Mouse (Mus musculus): ENCODE data around the gene Ndufb2. TPM values are rescaled to one million over a fixed set of nuclear protein-coding genes. Genes with fewer than 3 reads are reported as not detected.

Gene Ndufb2
- polyA plus RNA-seq (2014; fragmentation: Illumina TruSeq; extraction: RNeasy Lipid Tissue Mini Kit (QIAGEN cat#74804); ENCODE audit: insufficient read depth, low read depth, low replicate concordance): 196 TPM

DNA sequence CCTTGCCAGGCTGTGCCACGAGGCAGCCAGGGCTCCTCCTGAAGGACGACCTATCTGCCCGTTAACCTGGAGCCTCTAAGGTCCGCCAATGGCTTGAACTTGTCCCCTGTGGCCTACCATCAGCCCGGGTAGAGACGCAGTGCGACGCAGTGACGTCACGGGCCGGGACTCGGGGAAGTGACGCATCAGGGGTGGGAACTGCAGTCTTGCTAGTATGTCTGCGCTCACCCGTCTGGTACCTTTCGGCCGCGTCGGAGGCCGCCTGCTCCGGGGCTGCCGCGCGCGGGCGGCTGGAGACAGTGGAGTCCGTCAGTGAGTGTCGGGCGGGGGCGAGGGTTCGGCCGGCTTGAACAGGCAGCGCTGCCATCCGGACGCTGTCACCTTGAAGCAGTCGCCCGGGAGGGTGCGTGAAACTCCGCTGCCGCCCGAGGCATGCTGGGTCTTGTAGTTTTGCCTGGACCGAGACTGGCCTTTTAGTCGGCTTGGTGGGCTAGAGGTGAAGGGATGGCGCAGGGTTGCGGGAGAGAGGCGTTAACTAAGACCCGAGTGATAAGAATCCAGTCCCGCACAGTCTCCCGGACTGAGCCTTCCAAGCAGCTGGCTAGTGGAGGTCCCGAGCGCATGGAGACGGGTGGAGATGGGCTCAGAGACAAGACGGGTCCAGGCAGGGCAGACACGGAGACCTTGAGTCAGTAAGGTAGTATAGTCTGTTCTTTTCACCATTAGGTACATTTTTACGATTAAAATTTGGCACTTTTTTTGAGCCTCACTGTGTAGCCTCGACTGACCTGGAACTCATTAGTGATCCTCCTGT is at the start of gene Ndufb2:
Gene Ndufb2, plus strand, starts transcription at position 174 of the 814 bp plus-strand sequence.

DNA sequence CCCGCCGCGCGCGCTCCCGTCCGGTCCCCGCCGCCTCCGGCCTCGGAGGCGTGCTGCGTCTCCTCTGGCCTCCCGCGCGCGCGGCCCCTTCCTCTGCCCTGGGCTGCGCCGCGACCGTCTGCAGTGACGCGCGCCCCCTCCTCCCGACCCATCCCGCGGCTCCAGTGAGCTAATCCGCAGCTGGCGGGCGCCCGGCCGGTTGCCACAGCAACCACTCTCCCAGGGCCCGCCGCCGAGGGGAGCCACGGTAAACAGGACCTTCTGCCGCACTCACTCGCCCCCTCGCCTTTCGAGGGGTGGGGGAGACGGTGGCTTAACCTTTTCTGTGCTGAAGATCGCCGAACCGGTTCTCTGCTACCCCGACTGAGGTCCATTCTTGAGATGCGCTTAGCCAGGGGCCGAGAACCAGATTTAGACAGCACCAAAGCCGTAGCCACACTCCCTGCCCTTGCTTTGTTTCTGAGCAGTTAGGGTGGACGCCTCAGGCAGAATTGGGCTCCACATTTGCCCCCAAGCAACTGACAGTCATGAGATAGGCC is 34.6 kb upstream of the Ndufb2 start, which contains the start of gene Dennd2a:
Gene Dennd2a, minus strand, starts transcription at position 145 of the 539 bp plus-strand sequence.

DNA sequence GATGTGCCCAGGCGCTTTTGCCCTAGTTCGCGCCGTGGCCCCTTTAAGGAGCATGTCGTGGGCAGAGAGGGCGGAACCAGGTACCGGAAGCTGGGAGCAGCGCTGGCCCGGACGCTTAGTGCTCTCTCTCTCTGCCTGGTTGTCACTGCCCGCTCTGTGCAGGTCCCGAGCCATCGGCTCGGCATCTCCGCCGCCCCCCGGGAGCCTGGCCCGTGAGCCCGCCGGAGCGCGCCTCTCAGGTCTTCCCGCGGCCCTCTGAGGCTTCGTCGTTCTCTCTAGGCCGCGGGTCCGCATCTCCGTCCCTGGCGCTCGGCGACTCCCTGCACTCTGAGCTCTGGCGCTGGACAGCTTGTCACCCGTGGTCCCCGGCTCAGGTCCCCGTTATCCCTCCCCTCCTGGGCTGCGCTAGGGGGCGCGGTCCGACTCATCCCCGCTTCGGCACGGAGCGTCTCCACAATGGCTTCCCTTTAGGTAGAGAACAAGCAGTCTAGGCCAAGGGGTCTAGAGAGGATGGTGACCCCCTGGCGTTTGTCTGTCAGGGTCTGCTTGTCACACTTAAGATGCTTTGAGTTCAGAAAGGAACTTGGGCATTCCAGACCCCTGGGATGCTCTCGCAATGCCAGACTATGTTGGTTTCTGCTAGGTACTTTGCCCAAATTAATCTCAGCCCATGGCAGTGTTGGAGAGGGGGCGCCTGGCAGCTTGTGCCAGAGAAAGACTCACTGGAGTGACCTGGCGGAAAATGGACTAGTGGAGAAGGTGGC is 18.4 kb upstream of the Ndufb2 start, which contains the start of gene Adck2:
Gene Adck2, plus strand, starts transcription at position 83 of the 764 bp plus-strand sequence.

DNA sequence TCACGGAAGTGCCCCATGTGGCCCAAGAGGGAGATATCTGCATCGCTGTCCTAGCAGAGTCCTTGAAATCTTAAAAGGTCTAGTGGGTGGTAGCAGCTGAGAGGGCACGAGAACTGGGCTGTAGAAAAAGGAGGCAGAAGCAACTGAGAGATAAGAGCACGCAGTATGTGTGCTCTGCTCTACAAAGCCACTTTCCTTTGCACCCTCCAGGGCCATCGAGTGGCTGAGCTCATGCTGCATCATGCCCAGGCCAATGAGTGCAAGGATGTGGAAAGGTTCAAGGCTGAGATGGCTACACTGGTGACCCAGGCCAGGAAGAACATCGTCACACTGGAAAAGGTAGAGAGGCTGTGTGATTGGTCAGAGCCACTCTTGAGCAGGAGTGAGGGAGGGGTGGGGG is 6.9 kb upstream of the Ndufb2 start, which contains the start of gene Gm42420:
Gene Gm42420, plus strand, starts transcription at position 237 of the 400 bp plus-strand sequence.

Other genes with a start within 250 kb of the Ndufb2 start
- gene Slc37a3, start 214.9 kb upstream of the Ndufb2 start, polyA plus RNA-seq (2014; fragmentation: Illumina TruSeq; extraction: RNeasy Lipid Tissue Mini Kit (QIAGEN cat#74804); ENCODE audit: insufficient read depth, low read depth, low replicate concordance): 15.9 TPM
- 7.9 TPM for gene Rab19, start 211.4 kb upstream of the Ndufb2 start, polyA plus RNA-seq (2014; fragmentation: Illumina TruSeq; extraction: RNeasy Lipid Tissue Mini Kit (QIAGEN cat#74804); ENCODE audit: insufficient read depth, low read depth, low replicate concordance)
- 53.3 TPM for gene Mkrn1, start 172.1 kb upstream of the Ndufb2 start, polyA plus RNA-seq (2014; fragmentation: Illumina TruSeq; extraction: RNeasy Lipid Tissue Mini Kit (QIAGEN cat#74804); ENCODE audit: insufficient read depth, low read depth, low replicate concordance)
- 8.2 TPM for gene Dennd2a, start 34.7 kb upstream of the Ndufb2 start, polyA plus RNA-seq (2014; fragmentation: Illumina TruSeq; extraction: RNeasy Lipid Tissue Mini Kit (QIAGEN cat#74804); ENCODE audit: insufficient read depth, low read depth, low replicate concordance)
- gene Adck2, start 18.7 kb upstream of the Ndufb2 start, polyA plus RNA-seq (2014; fragmentation: Illumina TruSeq; extraction: RNeasy Lipid Tissue Mini Kit (QIAGEN cat#74804); ENCODE audit: insufficient read depth, low read depth, low replicate concordance): 13.5 TPM
- gene Gm42420, start 6.8 kb upstream of the Ndufb2 start, polyA plus RNA-seq (2014; fragmentation: Illumina TruSeq; extraction: RNeasy Lipid Tissue Mini Kit (QIAGEN cat#74804); ENCODE audit: insufficient read depth, low read depth, low replicate concordance): 1.8 TPM
- gene Braf, start 132.9 kb downstream of the Ndufb2 start, polyA plus RNA-seq (2014; fragmentation: Illumina TruSeq; extraction: RNeasy Lipid Tissue Mini Kit (QIAGEN cat#74804); ENCODE audit: insufficient read depth, low read depth, low replicate concordance): 4.8 TPM
- 112 TPM for gene Mrps33, start 218.4 kb downstream of the Ndufb2 start, polyA plus RNA-seq (2014; fragmentation: Illumina TruSeq; extraction: RNeasy Lipid Tissue Mini Kit (QIAGEN cat#74804); ENCODE audit: insufficient read depth, low read depth, low replicate concordance)

Data from lung, adult 10 weeks (tissue).